Mouse (Mus musculus) adrenal gland, postnatal 4 days (tissue): Measurements from ENCODE around the gene Stt3b. TPM values are rescaled to one million over a fixed set of nuclear protein-coding genes. Genes with fewer than 3 reads are reported as not detected.
A peak's percentile ranks its signal among the peaks of the same experiment; 100 is the strongest.

Experiments
- DNase-seq, 2 experiments: peaks; one replicate each; pipeline ENCODE4 v3.0.0; 2021 to 2022; ENCODE audit warnings: low spot score in 2 of 2, mixed read lengths in 2 of 2
- total RNA-seq, 2 experiments: library from RNA; stranded (reverse); gene quantifications; 2 replicates each; pipeline ENCODE4 v1.2.3; 2021

The Stt3b gene
- total RNA-seq, 2 experiments from 2014 or later = 126 to 127 TPM

GRCm38 (mm10) chr9:115318621-115319375 lies 8.6 kb upstream of the Stt3b start:
- no peak for DNase-seq

GRCm38 (mm10) chr9:115317049-115317448 lies 6.8 kb upstream of the Stt3b start:
- no peak for DNase-seq

GRCm38 (mm10) chr9:115314556-115314955 lies 4.3 kb upstream of the Stt3b start:
- DNase-seq = no peak

GRCm38 (mm10) chr9:115313830-115314229 lies 3.6 kb upstream of the Stt3b start:
- no peak for DNase-seq

- no peak for DNase-seq
Measured at GRCm38 (mm10) chr9:115311223-115311520, 951 bp upstream of the Stt3b start.

- DNase-seq = no peak
Measured at GRCm38 (mm10) chr9:115309977-115310345, 260 bp downstream of the Stt3b start.

GRCm38 (mm10) chr9:115309381-115309971 lies 745 bp downstream of the Stt3b start:
- peak in 1 of 2 experiments; percentile 15 for DNase-seq

GRCm38 (mm10) chr9:115308941-115309380 lies 1.3 kb downstream of the Stt3b start:
- no peak for DNase-seq

- no peak for DNase-seq
Measured at GRCm38 (mm10) chr9:115308401-115308800, 1.8 kb downstream of the Stt3b start.

- DNase-seq = no peak
Measured at GRCm38 (mm10) chr9:115306202-115306601, 4.0 kb downstream of the Stt3b start.

- no peak for DNase-seq
Measured at GRCm38 (mm10) chr9:115304149-115304548, 6.1 kb downstream of the Stt3b start.

- no peak for DNase-seq
Measured at GRCm38 (mm10) chr9:115301593-115301992, 8.6 kb downstream of the Stt3b start.

- DNase-seq = no peak
Measured at GRCm38 (mm10) chr9:115301002-115301579, 9.1 kb downstream of the Stt3b start.

GRCm38 (mm10) chr9:115296738-115297137 lies 13.5 kb downstream of the Stt3b start:
- DNase-seq = no peak

- DNase-seq = no peak
Measured at GRCm38 (mm10) chr9:115293920-115294594, 16.2 kb downstream of the Stt3b start.

GRCm38 (mm10) chr9:115287774-115288434 lies 22.3 kb downstream of the Stt3b start:
- DNase-seq = no peak

- DNase-seq = no peak
Measured at GRCm38 (mm10) chr9:115284385-115284784, 25.8 kb downstream of the Stt3b start.

GRCm38 (mm10) chr9:115283403-115283802 lies 26.8 kb downstream of the Stt3b start:
- DNase-seq = no peak

- DNase-seq = no peak
Measured at GRCm38 (mm10) chr9:115278641-115279040, 31.6 kb downstream of the Stt3b start.

- no peak for DNase-seq
Measured at GRCm38 (mm10) chr9:115274806-115275205, 35.4 kb downstream of the Stt3b start.

GRCm38 (mm10) chr9:115273095-115273649 lies 37.0 kb downstream of the Stt3b start:
- no peak for DNase-seq
